Mouse (Mus musculus) midbrain, embryonic 16.5 days (tissue): ENCODE data around the gene Lrba. TPM values are rescaled to one million over a fixed set of nuclear protein-coding genes. Genes with fewer than 3 reads are reported as not detected.

ENCODE experiments used
- ATAC-seq: fragments of 200-750 bp; cut with Nextera tagmentation; 2 replicates; pipeline ENCODE4 v1.8.0; 2017; ENCODE audit warnings: moderate TSS enrichment
- H3K27ac ChIP-seq: fragments of 300-500 bp; sonication (generic); 2 replicates; pipeline ENCODE4 v1.5.1; 2014; ENCODE audit warnings: mild to moderate bottlenecking, low read length, mixed read lengths
- H3K27me3 ChIP-seq: fragments of 300-500 bp; sonication (generic); 2 replicates; pipeline ENCODE4 v1.6.1; 2014; ENCODE audit warnings: low read depth, low read length, mixed read lengths; ENCODE audit not compliant: control insufficient read depth, insufficient read depth
- H3K36me3 ChIP-seq: fragments of 300-500 bp; sonication (generic); 2 replicates; pipeline ENCODE4 v1.6.1; 2014; ENCODE audit warnings: mild to moderate bottlenecking, low read length, moderate library complexity, mixed read lengths; ENCODE audit not compliant: control insufficient read depth, insufficient read depth
- H3K4me1 ChIP-seq: fragments of 300-500 bp; sonication (generic); 2 replicates; pipeline ENCODE4 v1.6.1; 2014; ENCODE audit warnings: mild to moderate bottlenecking, low read length, mixed read lengths; ENCODE audit not compliant: control insufficient read depth, insufficient read depth
- H3K4me2 ChIP-seq: fragments of 300-500 bp; sonication (generic); 2 replicates; pipeline ENCODE4 v1.6.1; 2014; ENCODE audit warnings: mild to moderate bottlenecking, low read length, mixed read lengths
- H3K4me3 ChIP-seq: fragments of 300-500 bp; sonication (generic); 2 replicates; pipeline ENCODE4 v1.5.1; 2014; ENCODE audit warnings: low read depth, mild to moderate bottlenecking, low read length, moderate library complexity, mixed read lengths
- H3K9ac ChIP-seq: fragments of 300-500 bp; sonication (generic); 2 replicates; pipeline ENCODE4 v1.6.1; 2014; ENCODE audit warnings: low read depth, low read length, mixed read lengths
- H3K9me3 ChIP-seq: fragments of 300-500 bp; sonication (generic); replicated peaks from 2 replicates; pipeline ENCODE4 v1.6.1; 2014; ENCODE audit warnings: mild to moderate bottlenecking, low read length, mixed read lengths; ENCODE audit not compliant: control insufficient read depth, poor library complexity, severe bottlenecking
- WGBS: fragments of 180-500 bp; shearing (Covaris S2); extraction: QIAGEN DNeasy Blood & Tissue Kit; methylation state at CpG from one replicate; pipeline ENCODE4 v1.1.7; 2014; 5-methylcytosine and 5-hydroxymethylcytosine counted together
- polyA plus RNA-seq: library from polyadenylated mRNA; unstranded; fragments of >200 nt; fragmentation: Nextera tagmentation; extraction: Ambion mirVana; gene quantifications from 2 replicates; pipeline ENCODE4 v1.2.1, GENCODE M21; 2015

The Lrba gene
- polyA plus RNA-seq, 1 experiment from 2014 or later = 4.5 TPM

- Histone ChIP-seq H3K4me2 (no peak overlapping the region), H3K36me3 (no peaks in the 10 kb centered on the region), H3K9me3 (no peaks in the 10 kb centered on the region), H3K9ac (no peak overlapping the region), H3K27ac (no peak overlapping the region), H3K4me1 (no peaks in the 10 kb centered on the region), H3K4me3 (no peak overlapping the region), H3K27me3 (no peaks in the 10 kb centered on the region)
- WGBS = 29% methylated on average over 6 of the region's 6 CpGs
- ATAC-seq = no peak
Observed at GRCm38 (mm10) chr3:86204608-86205358, 19.7 kb upstream of the Lrba start.

- Histone ChIP-seq H3K27me3 (no peaks in the 10 kb centered on the region), H3K27ac (no peak overlapping the region), H3K4me1 (no peaks in the 10 kb centered on the region), H3K9ac (no peak overlapping the region), H3K9me3 (no peaks in the 10 kb centered on the region), H3K36me3 (no peaks in the 10 kb centered on the region), H3K4me3 (no peak overlapping the region), H3K4me2 (no peak overlapping the region)
- ATAC-seq = no peak
- 91% methylated on average over 2 of the region's 2 CpGs for WGBS
Observed at GRCm38 (mm10) chr3:86206556-86206955, 17.9 kb upstream of the Lrba start.

- Histone ChIP-seq H3K4me3 (no peak overlapping the region), H3K27ac (no peak overlapping the region), H3K4me1 (no peaks in the 10 kb centered on the region), H3K4me2 (no peak overlapping the region), H3K9ac (no peak overlapping the region), H3K9me3 (no peaks in the 10 kb centered on the region), H3K27me3 (no peaks in the 10 kb centered on the region), H3K36me3 (no peaks in the 10 kb centered on the region)
- ATAC-seq = no peak
- 95% methylated on average over 10 of the region's 10 CpGs for WGBS
Observed at GRCm38 (mm10) chr3:86210267-86210939, 14.1 kb upstream of the Lrba start.

GRCm38 (mm10) chr3:86210959-86211358, 13.5 kb upstream of the Lrba start:
- Histone ChIP-seq H3K27ac (no peak overlapping the region), H3K4me2 (no peak overlapping the region), H3K27me3 (no peaks in the 10 kb centered on the region), H3K9me3 (no peaks in the 10 kb centered on the region), H3K4me1 (no peaks in the 10 kb centered on the region), H3K4me3 (no peak overlapping the region), H3K36me3 (no peaks in the 10 kb centered on the region), H3K9ac (no peak overlapping the region)
- WGBS = 93% methylated on average over 3 of the region's 3 CpGs
- no peak for ATAC-seq

GRCm38 (mm10) chr3:86214248-86214647, 10.2 kb upstream of the Lrba start:
- WGBS = 93% methylated on average over 4 of the region's 4 CpGs
- no peak overlapping the region for H3K27ac ChIP-seq
- no peak overlapping the region for H3K9ac ChIP-seq
- no peaks in the 10 kb centered on the region for H3K27me3 ChIP-seq
- ATAC-seq = no peak
- H3K4me2 ChIP-seq = no peak overlapping the region
- no peak overlapping the region for H3K4me3 ChIP-seq
- no peaks in the 10 kb centered on the region for H3K9me3 ChIP-seq
- H3K4me1 ChIP-seq = no peaks in the 10 kb centered on the region
- H3K36me3 ChIP-seq = no peaks in the 10 kb centered on the region

- Histone ChIP-seq H3K27me3 (no peaks in the 10 kb centered on the region), H3K9me3 (no peaks in the 10 kb centered on the region), H3K36me3 (no peaks in the 10 kb centered on the region), H3K9ac (peak overlapping the region; percentile 96), H3K4me3 (peak overlapping the region; percentile 93), H3K4me2 (peak overlapping the region; percentile 95), H3K4me1 (peaks cover 7% of the 10 kb centered on the region), H3K27ac (peak overlapping the region; percentile 95)
- WGBS = under 1% methylated on average over 76 of the region's 79 CpGs
- peak; percentile 97 for ATAC-seq
Observed at GRCm38 (mm10) chr3:86223634-86224313, 706 bp upstream of the Lrba start.

- peak overlapping the region; percentile 95 for H3K4me2 ChIP-seq
- H3K27me3 ChIP-seq = no peaks in the 10 kb centered on the region
- H3K27ac ChIP-seq = peak overlapping the region; percentile 95
- ATAC-seq = no peak
- peak overlapping the region; percentile 96 for H3K9ac ChIP-seq
- peak overlapping the region; percentile 93 for H3K4me3 ChIP-seq
- no peaks in the 10 kb centered on the region for H3K9me3 ChIP-seq
- H3K36me3 ChIP-seq = no peaks in the 10 kb centered on the region
- H3K4me1 ChIP-seq = peaks cover 7% of the 10 kb centered on the region
- 1% methylated on average over 16 of the region's 28 CpGs for WGBS
Observed at GRCm38 (mm10) chr3:86224314-86224563, 241 bp upstream of the Lrba start.

- WGBS = 67% methylated on average over 1 of the region's 1 CpGs
Observed at GRCm38 (mm10) chr3:86231532-86232086, 7.1 kb downstream of the Lrba start.

GRCm38 (mm10) chr3:86247193-86247592, 22.7 kb downstream of the Lrba start:
- Histone ChIP-seq H3K4me2 (no peak overlapping the region), H3K4me1 (no peaks in the 10 kb centered on the region), H3K27me3 (no peaks in the 10 kb centered on the region), H3K36me3 (no peaks in the 10 kb centered on the region), H3K9me3 (no peaks in the 10 kb centered on the region), H3K9ac (no peak overlapping the region), H3K4me3 (no peak overlapping the region), H3K27ac (no peak overlapping the region)
- ATAC-seq = no peak
- 77% methylated on average over 8 of the region's 8 CpGs for WGBS

More at GRCm38 (mm10) chr3:86231532-86232086, 7.1 kb downstream of the Lrba start:
- H3K27ac ChIP-seq = no peak overlapping the region
- no peaks in the 10 kb centered on the region; the same call in 1 of the 2 replicates for H3K4me1 ChIP-seq
- H3K9ac ChIP-seq = no peak overlapping the region
- H3K4me3 ChIP-seq = no peak overlapping the region
- no peaks in the 10 kb centered on the region for H3K27me3 ChIP-seq
- no peaks in the 10 kb centered on the region for H3K9me3 ChIP-seq
- no peaks in the 10 kb centered on the region for H3K36me3 ChIP-seq
- no peak overlapping the region for H3K4me2 ChIP-seq
- no peak for ATAC-seq
